Mouse (Mus musculus) erythroblast, embryonic 14.5 days (primary cell): ENCODE data around the gene Pwwp2b. TPM values are rescaled to one million over a fixed set of nuclear protein-coding genes. Genes with fewer than 3 reads are reported as not detected.

Experiments used
- H3K27me3 ChIP-seq: 2 replicates; pipeline ENCODE4 v1.6.1; 2012; ENCODE audit warnings: inconsistent platforms; ENCODE audit not compliant: control insufficient read depth
- H3K36me3 ChIP-seq: 2 replicates; pipeline ENCODE4 v1.6.1; 2012; ENCODE audit warnings: mild to moderate bottlenecking, inconsistent platforms; ENCODE audit not compliant: control insufficient read depth
- H3K4me1 ChIP-seq: 2 replicates; pipeline ENCODE4 v1.6.1; 2012; ENCODE audit warnings: inconsistent platforms; ENCODE audit not compliant: control insufficient read depth
- H3K4me3 ChIP-seq: replicated peaks from 2 replicates; pipeline ENCODE3; 2012; ENCODE audit warnings: moderate library complexity, mild to moderate bottlenecking, inconsistent platforms
- H3K9me3 ChIP-seq: 2 replicates; pipeline ENCODE4 v1.6.1; 2012; ENCODE audit warnings: low read length, inconsistent platforms, mixed read lengths; ENCODE audit not compliant: control insufficient read depth
- GATA1 ChIP-seq: IDR thresholded peaks from 2 replicates; pipeline ENCODE4 v1.6.1; 2012; ENCODE audit warnings: low read length, inconsistent platforms, mixed read lengths
- TAL1 ChIP-seq: IDR thresholded peaks from 3 replicates; pipeline ENCODE4 v1.6.1; 2012; ENCODE audit warnings: low read length, inconsistent platforms, mixed read lengths
- polyA plus RNA-seq: library from polyadenylated mRNA; stranded (reverse); fragments of >175 nt; gene quantifications from 2 replicates; pipeline ENCODE4 v1.2.3, GENCODE M21; 2012

Pwwp2b gene
- polyA plus RNA-seq, 1 experiment = not detected

DNA sequence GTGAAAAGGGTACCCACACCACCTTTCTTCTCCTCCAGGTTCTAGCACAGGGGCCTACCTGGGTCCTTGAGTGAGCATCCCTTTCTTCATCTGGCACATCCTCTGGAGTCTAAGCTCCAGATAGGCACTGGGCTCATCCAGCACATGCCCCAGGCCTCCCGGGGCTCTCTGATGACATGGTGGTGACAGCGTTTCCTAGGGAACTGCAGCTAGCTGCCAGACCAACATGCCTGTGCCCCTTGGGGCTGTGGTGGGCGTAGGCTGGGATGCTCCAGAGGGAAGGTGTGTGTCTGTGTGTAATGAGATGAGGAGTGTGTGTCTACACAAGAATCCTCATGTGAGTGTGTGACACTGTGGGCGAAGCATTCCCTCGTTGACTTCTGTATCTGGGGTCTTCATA lies 31.3 kb downstream of the Pwwp2b start:
- no peaks in the 10 kb centered on the region for H3K4me1 ChIP-seq

DNA sequence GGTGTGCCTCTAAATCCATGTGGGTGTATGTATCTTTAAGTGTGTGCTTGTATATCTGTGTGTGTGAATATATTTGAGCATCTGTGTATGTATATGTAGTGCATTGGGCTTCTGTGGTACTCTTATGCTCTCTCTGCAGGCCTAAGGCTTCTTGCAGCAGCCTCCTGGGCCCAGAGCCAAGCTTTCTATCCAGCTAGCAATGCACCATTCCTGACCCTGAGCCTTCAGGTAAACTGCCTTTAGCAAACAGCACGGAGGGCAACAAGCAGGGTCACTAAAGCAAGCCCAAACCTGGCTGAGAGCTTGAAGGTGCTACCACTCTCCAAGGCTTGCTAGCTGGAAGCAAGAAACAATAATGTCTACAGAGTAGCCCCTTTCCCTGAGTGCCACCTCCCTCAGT lies 31.8 kb downstream of the Pwwp2b start:
- H3K27me3 ChIP-seq = no peaks in the 10 kb centered on the region; the same call in 1 of the 2 replicates
- H3K36me3 ChIP-seq = no peaks in the 10 kb centered on the region
- H3K9me3 ChIP-seq = no peaks in the 10 kb centered on the region
- no peak for TF ChIP-seq TAL1
- no peak for TF ChIP-seq GATA1
- no peak overlapping the region for H3K4me3 ChIP-seq
- H3K4me1 ChIP-seq = no peaks in the 10 kb centered on the region

More for the DNA sequence above, 31.3 kb downstream of the Pwwp2b start:
- Histone ChIP-seq H3K27me3 (no peaks in the 10 kb centered on the region; the same call in 1 of the 2 replicates), H3K9me3 (no peaks in the 10 kb centered on the region), H3K4me3 (no peak overlapping the region), H3K36me3 (no peaks in the 10 kb centered on the region)
- TF ChIP-seq TAL1 (no peak), GATA1 (no peak)

- no peaks in the 10 kb centered on the region for H3K4me1 ChIP-seq
- H3K27me3 ChIP-seq = no peaks in the 10 kb centered on the region
- no peak for TF ChIP-seq TAL1
- no peak for TF ChIP-seq GATA1
- no peaks in the 10 kb centered on the region for H3K36me3 ChIP-seq
- H3K4me3 ChIP-seq = no peak overlapping the region
- H3K9me3 ChIP-seq = no peaks in the 10 kb centered on the region
These were observed 32.9 kb downstream of the Pwwp2b start for GRCm38 (mm10) chr7:139281195-139281594.

- no peaks in the 10 kb centered on the region for H3K27me3 ChIP-seq
- no peaks in the 10 kb centered on the region for H3K9me3 ChIP-seq
- H3K4me3 ChIP-seq = no peak overlapping the region
- no peaks in the 10 kb centered on the region for H3K36me3 ChIP-seq
- TF ChIP-seq GATA1 = no peak
- TF ChIP-seq TAL1 = no peak
- no peaks in the 10 kb centered on the region for H3K4me1 ChIP-seq
These were observed 33.8 kb downstream of the Pwwp2b start for GRCm38 (mm10) chr7:139282037-139282436.

DNA sequence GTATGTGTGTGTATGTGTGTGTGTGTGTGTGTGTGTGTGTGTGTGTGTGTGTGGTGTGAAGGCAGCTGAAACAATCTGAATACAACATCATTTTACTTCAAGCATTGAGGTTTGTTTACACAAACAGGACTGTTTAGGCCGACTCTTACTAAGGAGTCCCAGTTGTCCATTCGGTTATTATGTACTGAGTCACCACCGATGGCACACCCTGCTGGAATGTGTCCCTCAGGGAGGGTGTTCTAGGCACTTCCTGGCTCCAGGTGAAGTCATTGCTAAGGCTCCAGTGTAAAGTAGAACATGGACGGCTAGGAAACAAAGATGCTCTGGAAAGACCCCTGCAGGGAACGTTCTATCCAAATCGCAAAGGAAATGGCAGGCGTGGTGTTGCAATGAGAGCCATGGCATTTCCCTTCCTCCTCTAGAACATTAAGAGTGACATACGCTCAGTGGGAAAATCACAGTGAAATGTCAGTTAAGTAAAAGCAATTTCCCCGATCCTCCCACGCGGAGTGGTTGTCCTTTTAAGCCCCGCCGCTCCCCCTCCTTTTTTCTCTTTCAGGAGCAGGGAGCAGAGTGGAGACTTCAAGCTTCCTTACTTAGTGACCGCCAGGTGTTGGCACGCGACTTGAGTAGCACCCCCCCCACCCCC lies 37.1 kb downstream of the Pwwp2b start:
- TF ChIP-seq TAL1 = no peak
- TF ChIP-seq GATA1 = no peak
- no peaks in the 10 kb centered on the region for H3K4me1 ChIP-seq
- H3K27me3 ChIP-seq = no peaks in the 10 kb centered on the region
- H3K36me3 ChIP-seq = no peaks in the 10 kb centered on the region
- H3K4me3 ChIP-seq = no peak overlapping the region
- no peaks in the 10 kb centered on the region for H3K9me3 ChIP-seq

DNA sequence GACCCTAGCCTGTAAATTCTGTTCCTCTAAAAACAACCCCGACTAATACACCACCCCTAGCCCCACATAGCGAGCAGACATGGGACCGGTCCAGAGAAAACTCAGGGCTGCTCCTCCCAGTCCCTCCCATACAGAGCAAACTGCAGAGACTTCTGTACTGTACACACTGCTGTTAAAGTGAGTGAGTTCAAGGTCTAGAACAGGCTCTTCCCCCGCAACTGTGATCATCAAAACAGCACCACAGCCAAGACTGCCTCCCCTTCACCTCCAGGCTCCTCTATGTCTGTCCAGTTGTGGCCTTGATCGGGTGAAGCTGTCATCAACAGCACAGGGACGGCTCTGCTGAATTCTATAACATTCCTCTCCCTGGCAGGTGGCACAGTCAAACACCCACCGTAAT lies 40.3 kb downstream of the Pwwp2b start:
- Histone ChIP-seq H3K4me1 (no peaks in the 10 kb centered on the region), H3K4me3 (no peak overlapping the region), H3K27me3 (no peaks in the 10 kb centered on the region), H3K9me3 (no peaks in the 10 kb centered on the region), H3K36me3 (no peaks in the 10 kb centered on the region)
- TF ChIP-seq GATA1 (no peak), TAL1 (no peak)

GRCm38 (mm10) chr7:139293350-139293749 lies 45.1 kb downstream of the Pwwp2b start:
- no peak overlapping the region for H3K4me3 ChIP-seq
- H3K27me3 ChIP-seq = no peaks in the 10 kb centered on the region
- TF ChIP-seq TAL1 = no peak
- no peak for TF ChIP-seq GATA1
- H3K9me3 ChIP-seq = no peaks in the 10 kb centered on the region
- no peaks in the 10 kb centered on the region for H3K4me1 ChIP-seq
- no peaks in the 10 kb centered on the region for H3K36me3 ChIP-seq

- no peaks in the 10 kb centered on the region for H3K36me3 ChIP-seq
- TF ChIP-seq TAL1 = no peak
- no peak for TF ChIP-seq GATA1
- no peaks in the 10 kb centered on the region for H3K27me3 ChIP-seq
- no peaks in the 10 kb centered on the region for H3K4me1 ChIP-seq
- H3K9me3 ChIP-seq = no peaks in the 10 kb centered on the region
- no peak overlapping the region for H3K4me3 ChIP-seq
These were observed 45.8 kb downstream of the Pwwp2b start for GRCm38 (mm10) chr7:139294076-139294475.

- Histone ChIP-seq H3K36me3 (no peaks in the 10 kb centered on the region), H3K4me1 (no peaks in the 10 kb centered on the region)
- no peak for TF ChIP-seq TAL1
- no peak for TF ChIP-seq GATA1
These were observed 47.4 kb downstream of the Pwwp2b start for GRCm38 (mm10) chr7:139295653-139296052.

DNA sequence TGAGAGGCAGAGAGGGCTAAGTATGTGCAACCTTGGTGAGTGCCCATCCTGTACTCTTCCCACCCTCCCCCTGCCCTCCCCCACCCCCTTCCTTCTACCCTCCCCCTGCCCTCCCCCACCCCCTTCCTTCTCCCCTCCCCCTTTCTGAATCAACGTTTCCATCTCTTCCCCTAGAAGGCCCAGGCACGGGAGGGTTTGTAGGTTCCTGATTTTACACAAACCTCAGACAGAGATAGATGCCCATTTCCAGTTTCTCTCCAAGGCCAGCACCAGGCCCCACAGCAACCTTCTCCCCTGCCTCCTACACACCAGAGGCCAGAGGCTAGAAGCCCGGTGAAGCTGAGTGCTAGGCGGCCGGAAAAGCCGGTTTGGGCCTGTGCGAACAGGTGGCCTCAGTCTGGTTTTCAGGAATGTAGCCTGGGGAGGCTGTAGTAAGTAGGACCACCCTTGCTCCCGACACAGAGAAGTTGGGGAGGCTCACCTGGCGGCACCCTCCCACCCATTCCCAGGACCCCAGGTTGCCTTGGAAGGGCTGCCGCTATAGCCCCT lies 48.3 kb downstream of the Pwwp2b start:
- Histone ChIP-seq H3K36me3 (no peaks in the 10 kb centered on the region), H3K4me1 (no peaks in the 10 kb centered on the region), H3K9me3 (no peaks in the 10 kb centered on the region), H3K4me3 (no peak overlapping the region), H3K27me3 (no peaks in the 10 kb centered on the region)
- TF ChIP-seq GATA1 (no peak), TAL1 (no peak)

More at GRCm38 (mm10) chr7:139295653-139296052, 47.4 kb downstream of the Pwwp2b start:
- Histone ChIP-seq H3K9me3 (no peaks in the 10 kb centered on the region), H3K27me3 (no peaks in the 10 kb centered on the region), H3K4me3 (no peak overlapping the region)
